Mouse (Mus musculus): ENCODE measurements at regions not wholly inside any gene's neighbourhood (a gene's known extent, or its start where the extent isn't known, plus 50 kb on each side); places are given as distances from the start of the nearest gene placed in this dataset.

GRCm38 (mm10) chr9:26632891-26633650, 100.5 kb upstream of the B3gat1 start:
- in situ Hi-C loops (cut with MboI; ENCODE audit: low sequenced_read_pairs in 2 of 2, unreplicated experiment in 2 of 2) = no loop called here
- Histone ChIP-seq H3K9ac (ENCODE audit: insufficient read depth, low read depth, low read length, poor library complexity, severe bottlenecking) (no peak overlapping the region), H3K4me1 (ENCODE audit: control insufficient read depth in 2 of 2, insufficient read depth in 2 of 2, low read length in 2 of 2, poor library complexity in 1 of 2) (no peaks in the 10 kb centered on the region), H3K4me3 (ENCODE audit: insufficient read depth in 1 of 2, low read depth in 1 of 2, low read length in 2 of 2, poor library complexity in 1 of 2, severe bottlenecking in 1 of 2) (no peak overlapping the region), H3K9me3 (ENCODE audit: control insufficient read depth, insufficient read depth, low read depth, low read length) (no peaks in the 10 kb centered on the region), H3K36me3 (ENCODE audit: control insufficient read depth, insufficient read depth, low read length, poor library complexity, severe bottlenecking) (no peaks in the 10 kb centered on the region), H3K27ac (ENCODE audit: insufficient read depth, low read depth, low read length, poor library complexity, severe bottlenecking) (no peak overlapping the region)
- TF ChIP-seq HCFC1 (IDR thresholded peaks at IDR 0.05; ENCODE audit: borderline replicate concordance, insufficient read depth, low read length) (no peak), ZNF384 (IDR thresholded peaks at IDR 0.05; ENCODE audit: low read depth, low read length) (no peak), ZC3H11A (IDR thresholded peaks at IDR 0.05; ENCODE audit: borderline replicate concordance, low read depth, low read length) (no peak), MAFK (IDR thresholded peaks at IDR 0.05; ENCODE audit: insufficient read depth, low read depth, low read length) (no peak), CHD2 (IDR thresholded peaks at IDR 0.05; ENCODE audit: low read depth, low read length) (no peak)
- DNase-seq (ENCODE audit: low read depth, low spot score) = no peak

- in situ Hi-C loops (cut with MboI; ENCODE audit: low sequenced_read_pairs in 2 of 2, unreplicated experiment in 2 of 2) = no loop called here
- H3K4me1 ChIP-seq (ENCODE audit: control insufficient read depth in 2 of 2, insufficient read depth in 2 of 2, low read length in 2 of 2, poor library complexity in 1 of 2) = no peaks in the 10 kb centered on the region
- no peak overlapping the region for H3K9ac ChIP-seq (ENCODE audit: insufficient read depth, low read depth, low read length, poor library complexity, severe bottlenecking)
- DNase-seq (ENCODE audit: low read depth, low spot score) = no peak
- TF ChIP-seq CHD2 (IDR thresholded peaks at IDR 0.05; ENCODE audit: low read depth, low read length) (no peak), ZNF384 (IDR thresholded peaks at IDR 0.05; ENCODE audit: low read depth, low read length) (no peak), ZC3H11A (IDR thresholded peaks at IDR 0.05; ENCODE audit: borderline replicate concordance, low read depth, low read length) (no peak), MAFK (IDR thresholded peaks at IDR 0.05; ENCODE audit: insufficient read depth, low read depth, low read length) (no peak), HCFC1 (IDR thresholded peaks at IDR 0.05; ENCODE audit: borderline replicate concordance, insufficient read depth, low read length) (no peak)
- no peak overlapping the region for H3K4me3 ChIP-seq (ENCODE audit: insufficient read depth in 1 of 2, low read depth in 1 of 2, low read length in 2 of 2, poor library complexity in 1 of 2, severe bottlenecking in 1 of 2)
- H3K9me3 ChIP-seq (ENCODE audit: control insufficient read depth, insufficient read depth, low read depth, low read length) = no peaks in the 10 kb centered on the region
- no peaks in the 10 kb centered on the region for H3K36me3 ChIP-seq (ENCODE audit: control insufficient read depth, insufficient read depth, low read length, poor library complexity, severe bottlenecking)
- no peak overlapping the region for H3K27ac ChIP-seq (ENCODE audit: insufficient read depth, low read depth, low read length, poor library complexity, severe bottlenecking)
Observed at GRCm38 (mm10) chr9:26635211-26635610, 98.3 kb upstream of the B3gat1 start.

- Histone ChIP-seq H3K9ac (ENCODE audit: insufficient read depth, low read depth, low read length, poor library complexity, severe bottlenecking) (no peak overlapping the region), H3K9me3 (ENCODE audit: control insufficient read depth, insufficient read depth, low read depth, low read length) (no peaks in the 10 kb centered on the region), H3K36me3 (ENCODE audit: control insufficient read depth, insufficient read depth, low read length, poor library complexity, severe bottlenecking) (no peaks in the 10 kb centered on the region), H3K4me1 (ENCODE audit: control insufficient read depth in 2 of 2, insufficient read depth in 2 of 2, low read length in 2 of 2, poor library complexity in 1 of 2) (no peaks in the 10 kb centered on the region), H3K27ac (ENCODE audit: insufficient read depth, low read depth, low read length, poor library complexity, severe bottlenecking) (no peak overlapping the region), H3K4me3 (ENCODE audit: insufficient read depth in 1 of 2, low read depth in 1 of 2, low read length in 2 of 2, poor library complexity in 1 of 2, severe bottlenecking in 1 of 2) (no peak overlapping the region)
- no peak for DNase-seq (ENCODE audit: low read depth, low spot score)
- in situ Hi-C loops (cut with MboI; ENCODE audit: low sequenced_read_pairs in 2 of 2, unreplicated experiment in 2 of 2) = no loop called here
- TF ChIP-seq CHD2 (IDR thresholded peaks at IDR 0.05; ENCODE audit: low read depth, low read length) (no peak), HCFC1 (IDR thresholded peaks at IDR 0.05; ENCODE audit: borderline replicate concordance, insufficient read depth, low read length) (no peak), MAFK (IDR thresholded peaks at IDR 0.05; ENCODE audit: insufficient read depth, low read depth, low read length) (no peak), ZNF384 (IDR thresholded peaks at IDR 0.05; ENCODE audit: low read depth, low read length) (no peak), ZC3H11A (IDR thresholded peaks at IDR 0.05; ENCODE audit: borderline replicate concordance, low read depth, low read length) (no peak)
Observed at GRCm38 (mm10) chr9:26638586-26638985, 94.9 kb upstream of the B3gat1 start.

GRCm38 (mm10) chr9:26642302-26642701, 91.2 kb upstream of the B3gat1 start:
- no peaks in the 10 kb centered on the region for H3K9me3 ChIP-seq (ENCODE audit: control insufficient read depth, insufficient read depth, low read depth, low read length)
- no peak for DNase-seq (ENCODE audit: low read depth, low spot score)
- H3K4me1 ChIP-seq (ENCODE audit: control insufficient read depth in 2 of 2, insufficient read depth in 2 of 2, low read length in 2 of 2, poor library complexity in 1 of 2) = no peaks in the 10 kb centered on the region
- in situ Hi-C loops (cut with MboI; ENCODE audit: low sequenced_read_pairs in 2 of 2, unreplicated experiment in 2 of 2) = no loop called here
- no peaks in the 10 kb centered on the region for H3K36me3 ChIP-seq (ENCODE audit: control insufficient read depth, insufficient read depth, low read length, poor library complexity, severe bottlenecking)
- no peak overlapping the region for H3K27ac ChIP-seq (ENCODE audit: insufficient read depth, low read depth, low read length, poor library complexity, severe bottlenecking)
- no peak overlapping the region for H3K4me3 ChIP-seq (ENCODE audit: insufficient read depth in 1 of 2, low read depth in 1 of 2, low read length in 2 of 2, poor library complexity in 1 of 2, severe bottlenecking in 1 of 2)
- H3K9ac ChIP-seq (ENCODE audit: insufficient read depth, low read depth, low read length, poor library complexity, severe bottlenecking) = no peak overlapping the region
- TF ChIP-seq MAFK (IDR thresholded peaks at IDR 0.05; ENCODE audit: insufficient read depth, low read depth, low read length) (no peak), CHD2 (IDR thresholded peaks at IDR 0.05; ENCODE audit: low read depth, low read length) (no peak), ZC3H11A (IDR thresholded peaks at IDR 0.05; ENCODE audit: borderline replicate concordance, low read depth, low read length) (no peak), HCFC1 (IDR thresholded peaks at IDR 0.05; ENCODE audit: borderline replicate concordance, insufficient read depth, low read length) (no peak), ZNF384 (IDR thresholded peaks at IDR 0.05; ENCODE audit: low read depth, low read length) (no peak)

Measured in ES-E14 (cell line).